Mouse (Mus musculus): ENCODE data around the gene Vps53.

DNA sequence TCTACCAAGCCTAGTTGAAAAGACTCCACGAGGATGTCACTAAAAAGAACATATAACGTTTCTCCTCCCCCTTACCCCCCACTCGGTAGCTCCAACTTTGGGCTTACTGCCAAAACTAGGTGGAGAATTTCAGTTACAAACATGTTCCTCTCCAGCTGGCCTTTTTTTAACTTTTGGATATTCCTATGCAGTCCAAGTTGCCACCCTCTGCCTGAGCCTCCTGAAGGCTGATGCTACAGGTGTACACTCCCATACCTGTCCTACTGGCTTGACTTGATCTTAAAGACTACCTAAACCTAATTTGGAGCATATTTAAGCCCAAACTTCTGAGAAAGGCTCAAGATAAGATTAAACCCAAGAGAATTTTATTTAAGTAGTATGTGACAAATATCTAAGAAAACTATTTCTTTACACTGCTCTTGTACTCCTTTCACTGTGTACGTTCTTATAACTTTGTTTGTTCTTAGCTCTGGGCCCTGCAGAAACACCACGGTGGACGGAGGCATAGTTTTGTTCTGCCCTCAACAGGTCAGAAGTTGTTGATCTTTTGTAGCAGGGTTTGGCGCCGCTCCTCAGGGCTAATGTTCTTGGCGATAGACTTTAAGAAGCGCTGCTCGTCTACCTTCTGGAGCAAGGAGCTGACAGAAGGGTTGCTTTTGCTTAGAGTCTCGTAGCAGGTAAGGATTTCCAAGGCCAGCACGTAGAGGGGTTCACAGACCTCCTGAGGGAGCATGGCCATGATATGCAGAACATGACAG lies 31.0 kb upstream of the Vps53 start:
- TF ChIP-seq POLR2A (IDR thresholded peaks at IDR 0.05; ENCODE audit: insufficient read length, low read depth) (no peak), TCF12 (IDR thresholded peaks at IDR 0.05; ENCODE audit: insufficient read depth, poor library complexity, severe bottlenecking) (no peak), E2F4 (IDR thresholded peaks at IDR 0.05; ENCODE audit: insufficient read depth) (no peak), TCF3 (IDR thresholded peaks at IDR 0.05; ENCODE audit: insufficient read length, low read depth) (no peak), MYOD1 (IDR thresholded peaks at IDR 0.05; ENCODE audit: control insufficient read depth in 1 of 3, insufficient read length in 2 of 3, low read depth in 2 of 3) (no peak), USF1 (IDR thresholded peaks at IDR 0.05; ENCODE audit: low read depth) (no peak), MAX (IDR thresholded peaks at IDR 0.05; ENCODE audit: low read depth) (no peak), REST (IDR thresholded peaks at IDR 0.05; ENCODE audit: insufficient read depth, insufficient read length) (no peak), POLR2AphosphoS2 (IDR thresholded peaks at IDR 0.05; ENCODE audit: insufficient read length, low read depth) (no peak), MYOG (IDR thresholded peaks at IDR 0.05; ENCODE audit: control insufficient read depth in 1 of 3, insufficient read depth in 1 of 3, insufficient read length in 2 of 3, low read depth in 2 of 3) (no peak), CEBPB (IDR thresholded peaks at IDR 0.05; ENCODE audit: insufficient read depth, poor library complexity, severe bottlenecking) (no peak)
